Comparison of ENCODE assay signal across 13 mouse cellular contexts in genomic region chr19:34898941-34899340, GRCm38 (mm10). TPM values are rescaled to one million over a fixed set of nuclear protein-coding genes. Genes with fewer than 3 reads are reported as not detected.
A peak's percentile ranks its signal among the peaks of the same experiment; 100 is the strongest.
DNase-seq lines count a peak whose midpoint lies in the region.
"Had no signal": no experiment of that assay in that cellular context is flagged by ENCODE, and none has a peak within 500 bp of the region (broad histone marks: within the 10 kb centered on the region; RNA-seq: fewer than 3 reads in every experiment).

No protein-coding gene starts in this region.

- DNase-seq in ovary, adult 18-20 months (ENCODE audit: low spot score) = peak; percentile 78
- DNase-seq in ovary, postnatal 10 days (ENCODE audit: low spot score) = no peak
- DNase-seq in adrenal gland, postnatal 36 days = peak; percentile 79 to 82
- DNase-seq in lung, postnatal 25 days (ENCODE audit: low spot score) = peak; percentile 52
- no peak for DNase-seq in kidney, adult 11 months
- DNase-seq in spleen, postnatal 4 days (ENCODE audit: low spot score in 2 of 2) = no peak
- DNase-seq in frontal cortex, postnatal 25 days (ENCODE audit: low spot score in 2 of 2) = no peak
- DNase-seq: cerebellum, adult 9-11 months; gastrocnemius, postnatal 14 days; kidney, adult 2 months; kidney, postnatal 25 days; liver, postnatal 0 days; right cerebral cortex, adult 18-20 months had no signal

RNA-seq across cellular contexts. Expression of gene Pank1, which starts 19.7 kb away (rescaled TPM):
- 10 to 100 TPM; 52.3 to 93.0 TPM for total RNA-seq in adrenal gland, postnatal 36 days (2021)

RNA-seq across cellular contexts. Expression of gene Kif20b, which starts 23.2 kb away (rescaled TPM):
- total RNA-seq in adrenal gland, postnatal 36 days (2021) = 1 to 10 TPM; 3.9 to 6.1 TPM

Comparison
In these comparisons a context has a peak if more than half of its experiments do, and no peak if none do; other contexts are left out.
1. DNase-seq: peak in ovary, adult 18-20 months (single experiment), adrenal gland, postnatal 36 days (2 of 2) and lung, postnatal 25 days (single experiment); none in ovary, postnatal 10 days (single experiment), kidney, adult 11 months (single experiment), spleen, postnatal 4 days (0 of 2) and frontal cortex, postnatal 25 days (0 of 2).